Mouse (Mus musculus) thymus, postnatal 0 days (tissue): ENCODE results near the gene Rsph6a. TPM values are rescaled to one million over a fixed set of nuclear protein-coding genes. Genes with fewer than 3 reads are reported as not detected.
A peak's percentile ranks its signal among the peaks of the same experiment; 100 is the strongest.

Source experiments
- DNase-seq: peaks from one replicate; pipeline ENCODE4 v3.0.0-alpha.2; 2015; ENCODE audit warnings: low spot score
- polyA plus RNA-seq: library from polyadenylated mRNA; unstranded; fragments of >200 nt; fragmentation: Nextera tagmentation; extraction: Ambion mirVana; gene quantifications from 2 replicates; pipeline ENCODE4 v1.2.1, GENCODE M21; 2015

Gene Rsph6a
- polyA plus RNA-seq, 1 experiment from 2014 or later = not detected

DNA sequence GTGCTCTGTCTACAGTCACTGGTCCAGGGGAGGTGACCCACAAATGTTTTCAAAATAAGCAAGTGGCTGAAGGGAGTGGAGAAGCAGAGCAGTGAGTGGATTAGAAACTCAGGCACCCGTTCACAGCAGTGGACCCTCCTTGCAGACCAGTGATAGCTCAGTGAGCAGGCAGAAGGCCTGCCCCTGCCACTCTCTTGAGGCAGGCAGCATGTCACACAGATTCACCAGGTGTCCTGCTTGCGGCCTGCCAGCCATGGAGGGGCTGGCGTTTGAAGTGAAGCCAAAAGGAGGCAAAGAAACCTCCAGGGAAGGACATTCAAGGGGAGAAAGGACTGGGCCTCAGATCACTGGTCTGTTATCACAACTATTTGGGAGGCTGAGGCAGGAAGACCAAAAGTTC is 24.2 kb downstream of the Rsph6a start:
- no peak for DNase-seq

DNA sequence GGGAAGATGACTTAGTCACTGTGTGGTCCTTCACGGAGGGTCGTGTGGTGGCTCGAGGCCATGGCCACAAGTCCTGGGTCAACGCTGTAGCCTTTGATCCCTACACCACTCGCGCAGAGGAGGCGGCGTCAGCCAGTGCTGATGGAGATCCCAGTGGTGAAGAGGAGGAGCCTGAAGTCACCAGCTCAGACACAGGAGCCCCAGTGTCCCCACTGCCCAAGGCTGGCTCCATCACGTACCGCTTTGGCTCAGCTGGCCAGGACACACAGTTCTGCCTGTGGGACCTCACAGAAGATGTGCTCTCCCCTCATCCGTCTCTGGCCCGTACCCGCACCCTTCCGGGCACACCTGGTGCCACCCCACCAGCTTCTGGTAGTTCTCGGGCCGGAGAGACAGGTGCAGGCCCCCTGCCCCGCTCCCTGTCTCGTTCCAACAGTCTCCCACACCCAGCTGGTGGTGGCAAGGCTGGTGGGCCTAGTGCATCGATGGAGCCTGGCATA is 26.0 kb downstream of the Rsph6a start:
- DNase-seq = no peak

DNA sequence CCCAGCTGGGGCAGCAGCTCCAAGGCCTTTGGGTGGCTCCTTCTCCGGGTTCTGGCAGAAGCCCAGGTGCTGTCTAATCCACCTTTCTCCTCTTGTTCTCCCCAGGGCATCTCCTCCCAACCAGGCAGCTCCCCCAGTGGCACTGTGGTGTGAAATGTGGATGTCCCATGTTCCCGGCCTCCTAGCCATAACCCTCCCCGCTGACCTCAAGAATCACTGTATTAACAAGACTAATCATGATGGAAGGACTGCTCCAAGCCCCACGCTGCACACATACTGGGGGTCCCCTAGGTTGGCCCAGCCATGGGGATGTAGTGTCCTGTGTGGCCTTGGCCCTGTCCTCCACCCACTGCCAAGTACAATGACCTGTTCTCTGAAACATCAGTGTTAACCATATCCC is 27.7 kb downstream of the Rsph6a start:
- no peak for DNase-seq

DNA sequence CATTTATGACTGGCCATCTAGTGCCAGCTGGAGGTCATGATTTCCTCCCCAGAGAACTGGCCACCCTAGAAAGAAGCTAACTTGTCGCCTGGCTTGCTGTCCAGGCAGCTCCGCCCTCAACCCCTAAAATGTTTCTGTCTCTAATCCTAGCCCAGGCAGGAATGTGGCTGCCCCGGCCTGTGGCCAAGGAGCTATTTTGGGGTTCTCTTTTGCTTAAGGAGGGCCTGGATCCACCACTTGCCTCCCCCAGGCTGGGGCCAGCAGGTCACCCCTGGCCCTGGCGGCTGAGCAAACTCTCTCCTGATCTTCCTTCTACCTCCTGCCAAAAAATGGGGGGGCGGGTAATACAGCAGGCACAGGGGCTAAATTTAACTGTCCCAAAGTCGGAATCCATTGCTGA is 28.6 kb downstream of the Rsph6a start:
- no peak for DNase-seq

DNA sequence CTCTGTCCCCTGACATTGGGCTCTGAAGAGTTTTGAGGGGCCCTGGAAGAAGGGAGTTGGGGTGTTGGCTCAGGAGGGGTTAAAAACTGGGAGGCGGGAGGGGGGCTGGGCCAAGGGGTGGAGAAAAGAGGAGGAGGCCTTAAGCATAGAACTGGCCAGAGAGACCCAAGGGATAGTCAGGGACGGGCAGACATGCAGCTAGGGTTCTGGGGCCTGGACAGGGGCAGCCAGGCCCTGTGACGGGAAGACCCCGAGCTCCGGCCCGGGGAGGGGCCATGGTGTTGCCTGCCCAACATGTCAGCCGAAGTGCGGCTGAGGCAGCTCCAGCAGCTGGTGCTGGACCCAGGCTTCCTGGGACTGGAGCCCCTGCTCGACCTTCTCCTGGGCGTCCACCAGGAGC is 29.2 kb downstream of the Rsph6a start, which contains the start of gene Dmpk:
Gene Dmpk (plus strand): TSS at position 149 of the 400 bp plus-strand sequence.
- DNase-seq = no peak

DNA sequence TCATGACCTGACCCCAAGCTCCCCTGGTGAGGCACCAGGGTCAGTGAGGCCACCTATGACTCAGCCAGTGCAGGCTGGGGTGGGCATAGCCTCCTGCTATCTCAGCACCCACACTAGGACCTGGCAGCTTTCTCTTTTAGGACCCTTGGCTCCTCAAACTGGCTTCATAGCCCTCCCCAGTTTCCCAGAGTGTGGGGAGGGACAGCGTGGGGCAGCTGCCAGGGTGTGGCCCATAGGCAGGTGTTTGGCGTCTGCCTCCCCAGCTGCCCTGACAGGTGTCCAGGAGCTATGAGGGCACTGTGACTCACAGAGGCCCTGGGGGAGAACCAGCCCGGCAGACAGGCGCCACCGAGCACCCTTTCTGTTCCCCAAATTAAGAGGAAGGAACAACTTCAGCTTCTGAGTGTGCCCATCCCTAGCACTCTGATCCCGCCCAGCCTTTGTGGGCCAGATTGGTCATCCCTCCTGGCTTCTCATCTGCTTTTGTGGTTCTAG is 29.8 kb downstream of the Rsph6a start:
- DNase-seq = no peak

DNA sequence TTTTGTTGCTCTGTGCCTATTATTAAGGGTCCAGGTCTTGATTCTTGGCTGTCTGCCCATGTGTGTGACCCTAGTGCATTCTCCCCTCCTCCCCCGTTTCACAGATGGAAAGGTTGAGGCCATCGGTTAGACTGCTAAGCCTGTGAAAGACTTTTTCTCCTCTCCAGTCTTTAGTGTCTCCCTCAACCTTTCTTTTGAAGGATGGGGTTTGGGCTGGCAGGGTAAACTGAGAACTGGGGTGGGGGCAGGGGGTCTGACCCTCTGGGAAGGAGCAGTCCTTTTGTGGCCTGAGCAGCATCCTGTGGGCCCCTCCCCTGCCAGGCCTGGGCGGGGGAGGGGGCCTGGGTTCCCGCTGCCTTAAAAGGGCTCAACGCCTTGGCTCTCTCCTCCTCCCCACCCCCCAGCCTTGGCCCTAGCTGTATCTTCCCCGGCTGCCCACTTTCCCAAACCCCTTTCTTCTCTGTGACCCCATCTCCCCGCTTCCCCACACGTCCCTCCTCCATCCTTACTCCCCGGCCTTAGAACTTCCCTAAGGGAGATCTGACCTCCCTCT is 30.5 kb downstream of the Rsph6a start:
- DNase-seq = no peak

DNA sequence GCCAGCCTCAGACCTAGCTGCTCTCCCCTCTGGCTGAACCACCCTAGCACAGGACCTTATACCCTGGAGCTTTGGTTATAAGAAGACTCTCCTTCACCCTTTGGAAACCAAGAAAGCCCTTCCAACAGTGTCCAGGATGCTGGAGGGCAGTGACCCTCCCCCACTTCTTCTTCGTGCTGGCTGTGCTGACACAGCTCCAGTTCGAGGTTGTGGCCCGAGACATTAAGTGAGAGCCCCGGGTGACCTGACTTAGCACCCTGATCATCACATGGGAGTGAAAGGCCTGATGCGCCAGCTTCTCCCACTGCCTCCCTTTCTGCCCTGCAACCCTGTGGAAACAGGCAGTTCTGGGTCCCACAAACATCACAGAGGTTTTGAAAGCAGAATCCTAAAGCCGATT is 31.0 kb downstream of the Rsph6a start:
- no peak for DNase-seq

DNA sequence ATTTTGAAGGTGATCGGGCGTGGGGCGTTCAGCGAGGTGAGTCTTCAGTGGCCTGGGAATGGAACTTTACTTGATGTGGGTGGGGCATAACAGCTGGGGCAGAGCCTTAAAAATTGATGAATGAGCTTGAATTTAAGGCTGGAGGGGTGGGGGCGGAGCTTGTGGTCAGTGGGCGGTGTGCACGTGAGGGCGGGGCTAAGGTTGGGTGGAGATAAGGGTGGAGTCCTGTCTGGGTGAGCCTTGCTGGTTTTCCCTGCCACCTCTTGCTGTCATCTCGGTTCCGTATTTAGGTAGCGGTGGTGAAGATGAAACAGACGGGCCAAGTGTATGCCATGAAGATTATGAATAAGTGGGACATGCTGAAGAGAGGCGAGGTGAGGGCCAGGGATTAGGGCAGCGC is 31.6 kb downstream of the Rsph6a start:
- DNase-seq = no peak

DNA sequence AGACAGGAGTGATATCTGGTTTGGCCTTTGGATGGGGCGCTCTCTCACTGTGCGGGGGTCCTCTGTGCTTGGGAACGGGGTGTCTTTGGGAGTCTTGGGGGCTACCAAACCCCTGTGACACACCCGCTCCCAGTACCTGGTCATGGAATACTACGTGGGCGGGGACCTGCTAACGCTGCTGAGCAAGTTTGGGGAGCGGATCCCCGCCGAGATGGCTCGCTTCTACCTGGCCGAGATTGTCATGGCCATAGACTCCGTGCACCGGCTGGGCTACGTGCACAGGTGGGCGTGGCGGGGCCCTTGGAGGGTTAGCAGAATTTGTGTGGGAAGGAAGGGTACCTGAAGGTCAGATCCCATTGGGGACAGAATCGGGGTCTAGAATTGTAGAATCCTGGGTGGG is 32.3 kb downstream of the Rsph6a start:
- DNase-seq = no peak

DNA sequence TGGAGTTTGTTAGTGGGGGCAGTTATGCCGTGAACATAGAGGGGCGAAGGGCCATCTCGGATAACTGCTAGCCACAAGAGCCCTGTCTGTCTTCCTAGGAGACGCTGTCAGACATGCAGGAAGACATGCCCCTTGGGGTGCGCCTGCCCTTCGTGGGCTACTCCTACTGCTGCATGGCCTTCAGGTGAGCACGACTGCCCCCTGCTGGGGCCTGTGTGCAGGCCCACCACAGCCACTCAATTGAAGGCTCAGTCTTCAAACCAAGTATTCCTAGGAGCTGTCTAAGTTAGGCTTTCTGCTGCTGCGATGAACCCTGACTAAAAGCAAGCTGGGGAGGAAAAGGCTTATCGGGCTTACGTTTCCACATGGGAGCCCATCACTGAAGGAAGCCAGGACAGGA is 34.3 kb downstream of the Rsph6a start:
- peak; percentile 77 for DNase-seq

DNA sequence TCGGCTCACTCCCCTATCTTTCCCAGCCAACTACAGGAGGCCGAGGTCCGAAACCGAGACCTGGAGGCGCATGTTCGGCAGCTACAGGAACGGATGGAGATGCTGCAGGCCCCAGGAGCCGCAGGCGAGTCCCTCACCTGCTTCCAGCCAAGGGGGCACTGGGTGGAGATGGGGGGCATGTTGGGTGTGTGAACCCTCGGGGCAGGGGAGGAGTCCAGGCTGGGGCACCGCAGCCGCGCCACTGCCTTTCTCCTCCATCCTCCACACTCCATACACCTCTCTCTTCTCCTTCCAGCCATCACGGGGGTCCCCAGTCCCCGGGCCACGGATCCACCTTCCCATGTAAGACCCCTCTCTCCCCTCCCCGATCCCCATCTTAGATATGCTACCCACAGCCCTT is 37.4 kb downstream of the Rsph6a start:
- DNase-seq = no peak

DNA sequence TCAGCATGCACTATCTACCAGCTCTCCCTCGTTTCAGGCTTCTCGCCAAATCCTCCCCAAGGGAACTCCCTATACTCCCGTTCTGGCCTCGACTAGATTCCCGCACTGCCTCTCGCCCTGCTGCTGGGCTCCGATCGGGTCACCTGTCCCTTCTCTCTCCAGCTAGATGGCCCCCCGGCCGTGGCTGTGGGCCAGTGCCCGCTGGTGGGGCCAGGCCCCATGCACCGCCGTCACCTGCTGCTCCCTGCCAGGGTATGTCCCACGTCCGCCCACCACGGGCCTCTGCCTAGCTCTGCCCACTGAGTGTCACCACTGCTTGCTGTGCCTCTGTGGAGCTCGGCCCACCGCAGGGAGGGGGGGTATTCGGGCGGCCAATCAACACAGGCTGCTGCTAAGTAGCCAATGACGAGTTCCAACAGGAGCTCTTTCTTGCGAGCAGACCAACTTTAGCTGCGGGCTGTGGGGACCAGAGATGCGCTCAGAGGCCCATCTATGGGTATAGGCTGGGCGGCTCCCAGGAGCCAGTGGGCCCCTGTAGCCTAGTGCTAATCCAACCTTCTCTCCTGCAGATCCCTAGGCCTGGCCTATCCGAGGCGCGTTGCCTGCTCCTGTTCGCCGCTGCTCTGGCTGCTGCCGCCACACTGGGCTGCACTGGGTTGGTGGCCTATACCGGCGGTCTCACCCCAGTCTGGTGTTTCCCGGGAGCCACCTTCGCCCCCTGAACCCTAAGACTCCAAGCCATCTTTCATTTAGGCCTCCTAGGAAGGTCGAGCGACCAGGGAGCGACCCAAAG is 38.1 kb downstream of the Rsph6a start:
- no peak for DNase-seq

DNA sequence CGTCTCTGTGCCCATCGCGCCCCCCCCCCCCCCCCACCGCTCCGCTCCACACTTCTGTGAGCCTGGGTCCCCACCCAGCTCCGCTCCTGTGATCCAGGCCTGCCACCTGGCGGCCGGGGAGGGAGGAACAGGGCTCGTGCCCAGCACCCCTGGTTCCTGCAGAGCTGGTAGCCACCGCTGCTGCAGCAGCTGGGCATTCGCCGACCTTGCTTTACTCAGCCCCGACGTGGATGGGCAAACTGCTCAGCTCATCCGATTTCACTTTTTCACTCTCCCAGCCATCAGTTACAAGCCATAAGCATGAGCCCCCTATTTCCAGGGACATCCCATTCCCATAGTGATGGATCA is 38.7 kb downstream of the Rsph6a start:
- DNase-seq = peak; percentile 89

DNA sequence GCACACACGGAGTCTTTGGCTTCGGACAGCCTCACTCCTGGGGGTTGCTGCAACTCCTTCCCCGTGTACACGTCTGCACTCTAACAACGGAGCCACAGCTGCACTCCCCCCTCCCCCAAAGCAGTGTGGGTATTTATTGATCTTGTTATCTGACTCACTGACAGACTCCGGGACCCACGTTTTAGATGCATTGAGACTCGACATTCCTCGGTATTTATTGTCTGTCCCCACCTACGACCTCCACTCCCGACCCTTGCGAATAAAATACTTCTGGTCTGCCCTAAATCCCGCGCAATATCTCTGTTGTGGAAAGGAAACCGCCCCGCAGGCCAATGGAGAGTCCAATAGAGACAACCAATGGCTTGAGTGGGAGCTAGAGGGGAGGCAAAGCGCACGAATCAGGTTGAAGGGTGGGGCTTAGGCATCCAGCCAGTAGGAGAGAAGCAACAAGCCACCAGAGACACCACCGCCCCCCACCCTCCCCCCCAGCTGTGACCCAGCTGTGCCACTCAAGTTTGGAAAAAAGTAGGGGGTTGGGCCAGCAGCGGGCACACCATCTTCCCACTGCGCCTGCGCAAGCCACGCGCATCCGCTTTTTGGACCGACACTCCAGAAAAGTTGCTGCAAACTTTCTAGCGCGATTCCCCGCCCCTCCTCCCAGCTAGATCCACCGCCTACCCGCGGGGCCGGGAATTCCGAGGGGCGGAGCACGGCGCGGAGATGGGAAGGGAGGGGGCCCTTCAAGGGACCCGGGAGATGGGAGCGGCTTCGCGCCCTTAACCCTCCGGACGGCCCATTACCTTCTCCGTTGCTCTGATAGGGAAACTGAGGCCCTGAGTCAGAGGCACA is 39.3 kb downstream of the Rsph6a start:
- DNase-seq = peak; percentile 97

DNA sequence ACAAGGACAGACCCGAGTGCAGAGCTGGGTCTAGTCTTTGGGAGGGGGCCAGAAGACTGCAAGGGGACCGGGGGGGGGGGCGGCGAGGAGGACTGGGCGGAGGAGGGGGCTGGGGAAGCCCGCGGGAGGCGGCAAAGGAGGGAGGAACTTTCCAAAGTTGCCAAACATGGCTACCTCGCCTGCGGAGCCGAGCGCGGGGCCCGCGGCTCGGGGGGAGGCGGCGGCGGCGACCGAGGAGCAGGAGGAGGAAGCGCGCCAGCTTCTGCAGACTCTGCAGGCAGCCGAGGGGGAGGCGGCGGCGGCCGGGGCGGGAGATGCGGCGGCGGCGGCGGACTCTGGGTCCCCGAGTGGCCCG is 40.0 kb downstream of the Rsph6a start, which contains the start of gene Six5:
Gene Six5 (plus strand): TSS at position 124 of the 355 bp plus-strand sequence.
- DNase-seq = peak; percentile 66

DNA sequence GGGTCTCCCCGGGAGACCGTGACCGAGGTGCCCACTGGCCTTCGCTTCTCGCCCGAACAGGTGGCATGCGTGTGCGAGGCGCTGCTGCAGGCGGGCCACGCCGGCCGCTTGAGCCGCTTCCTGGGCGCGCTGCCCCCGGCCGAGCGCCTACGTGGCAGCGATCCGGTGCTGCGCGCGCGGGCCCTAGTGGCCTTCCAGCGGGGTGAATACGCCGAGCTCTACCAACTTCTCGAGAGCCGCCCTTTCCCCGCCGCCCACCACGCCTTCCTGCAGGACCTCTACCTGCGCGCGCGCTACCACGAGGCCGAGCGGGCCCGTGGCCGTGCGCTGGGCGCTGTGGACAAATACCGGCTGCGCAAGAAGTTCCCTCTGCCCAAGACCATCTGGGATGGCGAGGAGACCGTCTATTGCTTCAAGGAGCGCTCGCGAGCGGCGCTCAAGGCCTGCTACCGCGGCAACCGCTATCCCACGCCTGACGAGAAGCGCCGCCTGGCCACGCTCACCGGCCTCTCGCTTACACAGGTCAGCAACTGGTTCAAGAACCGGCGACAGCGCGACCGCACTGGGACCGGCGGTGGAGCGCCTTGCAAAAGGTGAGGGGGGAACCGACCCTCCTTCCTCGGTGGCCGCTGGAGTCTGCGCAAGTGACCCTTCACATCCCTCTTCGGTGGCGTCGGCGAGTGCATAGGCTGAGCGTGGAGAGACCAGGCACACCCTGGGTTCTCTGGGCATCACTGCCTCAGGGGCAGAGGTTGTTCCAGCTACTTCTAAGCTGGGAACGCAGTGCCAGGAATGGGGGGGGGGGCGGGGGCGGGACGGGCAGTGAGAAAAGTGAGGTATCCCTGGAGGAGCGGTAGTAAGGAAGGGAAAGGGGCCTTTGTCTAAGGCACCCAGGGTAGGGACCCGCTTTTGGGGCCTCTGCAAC is 40.6 kb downstream of the Rsph6a start:
- DNase-seq = peak; percentile 48

DNA sequence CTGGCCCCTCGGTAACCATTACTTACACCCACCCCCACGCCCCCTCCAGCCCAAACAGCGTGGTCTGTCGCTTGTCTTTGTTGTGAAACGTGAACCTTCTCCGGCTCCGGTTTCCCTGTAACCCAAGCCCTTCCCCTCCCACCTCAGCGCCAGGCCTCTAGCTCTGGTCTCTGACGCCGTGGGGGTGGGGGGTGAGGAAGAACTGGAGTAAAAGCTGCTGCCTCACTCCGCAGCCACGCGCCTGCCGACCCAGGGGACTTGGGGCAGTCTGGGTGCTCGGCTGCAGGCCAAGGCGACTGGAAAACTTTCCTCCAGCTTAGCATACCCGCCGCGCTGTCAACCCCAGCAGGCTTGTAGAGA is 41.2 kb downstream of the Rsph6a start:
- DNase-seq = no peak

DNA sequence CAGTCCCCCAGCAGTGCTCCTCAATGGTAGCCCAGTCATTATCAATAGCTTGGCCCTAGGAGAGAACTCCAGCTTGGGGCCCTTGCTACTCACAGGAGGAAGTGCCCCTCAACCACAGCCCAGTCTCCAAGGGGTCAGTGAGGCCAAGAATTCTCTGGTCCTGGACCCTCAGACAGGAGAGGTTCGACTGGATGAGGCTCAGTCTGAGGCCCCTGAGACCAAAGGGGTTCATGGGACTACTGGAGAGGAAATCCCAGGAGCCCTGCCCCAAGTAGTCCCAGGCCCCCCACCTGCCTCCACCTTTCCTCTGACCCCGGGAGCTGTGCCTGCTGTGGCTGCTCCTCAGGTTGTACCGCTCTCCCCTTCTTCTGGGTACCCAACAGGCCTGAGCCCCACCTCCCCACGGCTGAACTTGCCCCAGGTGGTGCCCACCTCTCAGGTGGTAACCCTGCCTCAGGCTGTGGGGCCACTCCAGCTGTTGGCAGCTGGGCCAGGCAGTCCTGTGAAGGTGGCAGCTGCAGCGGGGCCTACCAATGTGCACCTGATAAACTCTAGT is 42.0 kb downstream of the Rsph6a start:
- no peak for DNase-seq

DNA sequence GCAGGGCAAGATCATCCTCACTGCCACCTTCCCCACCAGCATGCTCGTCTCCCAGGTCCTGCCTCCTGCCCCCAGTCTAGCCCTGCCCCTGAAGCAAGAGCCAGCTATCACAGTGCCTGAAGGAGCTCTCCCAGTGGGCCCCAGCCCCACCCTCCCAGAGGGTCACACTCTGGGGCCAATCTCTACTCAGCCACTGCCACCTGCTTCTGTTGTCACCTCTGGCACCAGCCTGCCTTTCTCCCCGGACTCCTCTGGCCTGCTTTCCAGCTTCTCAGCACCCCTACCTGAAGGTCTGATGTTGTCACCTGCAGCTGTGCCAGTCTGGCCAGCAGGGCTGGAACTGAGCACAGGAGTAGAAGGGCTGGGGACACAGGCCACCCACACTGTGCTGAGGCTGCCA is 42.7 kb downstream of the Rsph6a start:
- no peak for DNase-seq

DNA sequence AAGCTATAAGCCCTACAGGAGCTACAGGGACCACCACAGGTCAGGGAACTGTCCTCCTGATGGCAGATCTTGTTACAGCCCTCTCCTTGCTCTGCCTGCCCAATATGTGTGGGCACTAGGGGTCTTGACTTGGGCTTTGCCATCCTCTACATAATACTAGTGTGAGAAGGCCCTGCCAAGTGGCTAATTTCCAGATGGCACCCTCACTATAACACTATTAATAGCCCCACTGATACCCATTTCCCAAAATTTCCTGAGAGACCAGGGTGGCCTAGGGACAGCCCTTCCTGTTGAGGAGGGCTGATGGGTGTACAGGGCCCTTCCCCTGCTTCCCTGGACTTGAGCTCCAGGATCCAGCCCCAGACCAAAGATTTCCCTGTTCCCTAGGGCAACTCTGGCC is 43.4 kb downstream of the Rsph6a start:
- DNase-seq = no peak
